Mouse (Mus musculus): ENCODE results near the gene Clp1.

DNA sequence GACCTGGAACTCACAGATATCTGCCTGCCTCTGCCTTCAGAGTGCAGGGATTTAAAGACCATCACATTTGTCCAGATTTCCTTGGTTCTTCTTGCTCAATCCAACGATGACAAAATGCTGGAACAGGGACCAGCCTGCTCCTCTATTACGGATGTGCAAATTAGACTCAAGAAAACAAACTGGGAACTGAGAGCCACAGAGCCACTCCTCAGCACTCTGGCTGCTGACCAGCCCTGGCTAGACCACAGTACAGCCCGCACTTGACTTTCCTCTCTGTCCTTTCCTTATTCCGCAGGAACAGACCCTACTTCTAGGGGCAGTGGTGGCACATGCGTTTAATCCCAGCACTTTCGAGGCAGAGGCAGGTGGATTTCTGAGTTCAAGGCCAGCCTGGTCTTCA lies 43.4 kb upstream of the Clp1 start:
- TF ChIP-seq POLR2A (IDR thresholded peaks at IDR 0.05; ENCODE audit: control insufficient read depth in 1 of 2, insufficient read depth in 1 of 2, low read depth in 1 of 2, low read length in 2 of 2, poor library complexity in 1 of 2) (no peak), JUND (IDR thresholded peaks at IDR 0.05; ENCODE audit: low read depth, low read length) (no peak), HCFC1 (IDR thresholded peaks at IDR 0.05; ENCODE audit: low read depth, low read length) (no peak), TCF12 (IDR thresholded peaks at IDR 0.05; ENCODE audit: low read depth, low read length) (no peak), NELFE (IDR thresholded peaks at IDR 0.05; ENCODE audit: low read depth, low read length) (no peak), CTCF (IDR thresholded peaks at IDR 0.05 in 2 of 3, conservative IDR thresholded peaks at IDR 0.05 in 1 of 3; ENCODE audit: control insufficient read depth in 1 of 3, insufficient read depth in 1 of 3, low read depth in 2 of 3, low read length in 3 of 3, poor library complexity in 1 of 3, severe bottlenecking in 1 of 3) (no peak), ZC3H11A (IDR thresholded peaks at IDR 0.05; ENCODE audit: low read depth, low read length) (no peak), BHLHE40 (IDR thresholded peaks at IDR 0.05; ENCODE audit: borderline replicate concordance, low read depth, low read length) (no peak), ZKSCAN1 (IDR thresholded peaks at IDR 0.05; ENCODE audit: low read depth, low read length) (no peak), RAD21 (IDR thresholded peaks at IDR 0.05; ENCODE audit: low read depth, low read length) (no peak), TAL1 (IDR thresholded peaks at IDR 0.05; ENCODE audit: low read length) (no peak), ZNF384 (IDR thresholded peaks at IDR 0.05; ENCODE audit: low read depth, low read length) (no peak)
